Mouse (Mus musculus): ENCODE data around the gene Lsamp.

GRCm38 (mm10) chr16:42157816-42158215 lies 2173.7 kb downstream of the Lsamp start:
- TF ChIP-seq ZKSCAN1 (IDR thresholded peaks at IDR 0.05; ENCODE audit: borderline replicate concordance, low read depth, low read length), result no peak
- TF ChIP-seq MEF2A (IDR thresholded peaks at IDR 0.05; ENCODE audit: borderline replicate concordance, low read depth, low read length), result no peak
- no peak for TF ChIP-seq MAX (IDR thresholded peaks at IDR 0.05; ENCODE audit: low read length)
- TF ChIP-seq CTCF (conservative IDR thresholded peaks at IDR 0.05 in 1 of 2, IDR thresholded peaks at IDR 0.05 in 1 of 2; ENCODE audit: low read depth in 2 of 2, low read length in 2 of 2), result no peak
- no peak for TF ChIP-seq POLR2A (IDR thresholded peaks at IDR 0.05; ENCODE audit: low read depth, low read length)
- TF ChIP-seq ETS1 (conservative IDR thresholded peaks at IDR 0.05; ENCODE audit: low read depth, low read length), result no peak
- no peak for TF ChIP-seq E2F4 (IDR thresholded peaks at IDR 0.05; ENCODE audit: insufficient replicate concordance, low read depth, low read length)
- TF ChIP-seq NELFE (IDR thresholded peaks at IDR 0.05; ENCODE audit: low read depth, low read length), result no peak
- no peak for TF ChIP-seq EP300 (IDR thresholded peaks at IDR 0.05; ENCODE audit: low read length)
